Mouse (Mus musculus) gastrocnemius, postnatal 4 days (tissue): Measurements from ENCODE around the gene Cog1. TPM values are rescaled to one million over a fixed set of nuclear protein-coding genes. Genes with fewer than 3 reads are reported as not detected.
A peak's percentile ranks its signal among the peaks of the same experiment; 100 is the strongest.

Experiments
- DNase-seq, 2 experiments: peaks; one replicate each; pipeline ENCODE4 v3.0.0; 2021 to 2022; ENCODE audit warnings: low spot score in 2 of 2, mixed read lengths in 2 of 2
- total RNA-seq, 2 experiments: library from RNA; stranded (reverse); gene quantifications; 2 replicates each; pipeline ENCODE4 v1.2.3; 2021

The Cog1 gene
- total RNA-seq, 2 experiments from 2014 or later: 23.0 to 26.6 TPM

DNA sequence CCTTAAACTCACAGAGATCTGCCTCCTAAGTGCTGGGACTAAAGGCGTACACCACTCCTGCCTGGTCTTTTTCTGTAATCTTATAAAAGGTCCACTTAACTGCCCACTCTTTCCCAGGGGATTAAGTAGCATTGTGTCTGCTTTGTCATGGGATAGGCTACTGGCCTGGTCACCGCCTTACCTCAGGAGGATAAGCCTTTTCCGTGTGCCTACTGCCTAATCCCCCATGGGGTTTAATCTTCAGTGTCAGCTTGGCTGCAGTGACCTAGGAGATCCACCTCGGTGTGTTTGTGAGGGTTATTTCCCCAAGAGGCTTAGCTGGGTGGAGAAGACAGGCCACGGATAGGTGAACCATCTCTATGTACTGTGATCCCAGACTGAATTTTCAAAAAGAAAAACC lies 48.6 kb downstream of the Cog1 start:
- no peak for DNase-seq

DNA sequence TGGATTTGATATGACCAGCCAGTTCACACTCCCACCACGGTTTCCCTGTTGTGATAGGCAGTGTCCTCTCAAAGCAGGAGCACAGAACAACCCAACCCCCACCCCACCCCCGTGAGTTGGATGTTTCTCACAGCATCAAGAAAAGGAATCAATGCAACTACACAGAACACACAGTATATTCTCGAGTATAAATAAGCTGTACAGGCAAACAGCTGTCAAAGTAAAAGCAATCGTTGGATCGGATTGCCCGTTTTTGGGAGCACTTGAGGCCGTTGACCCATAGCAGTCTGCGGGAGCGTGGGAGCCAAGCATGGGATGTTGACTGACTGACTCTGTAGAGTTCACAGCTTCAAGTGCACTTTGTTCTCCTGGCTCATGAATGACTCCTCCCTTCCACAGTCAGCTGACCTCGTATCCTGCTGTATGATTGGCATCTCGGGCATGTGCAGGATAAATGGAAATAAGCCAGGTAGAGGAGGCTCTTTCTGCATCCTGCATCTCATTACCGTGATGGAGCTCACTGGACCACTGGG lies 49.1 kb downstream of the Cog1 start:
- no peak for DNase-seq

DNA sequence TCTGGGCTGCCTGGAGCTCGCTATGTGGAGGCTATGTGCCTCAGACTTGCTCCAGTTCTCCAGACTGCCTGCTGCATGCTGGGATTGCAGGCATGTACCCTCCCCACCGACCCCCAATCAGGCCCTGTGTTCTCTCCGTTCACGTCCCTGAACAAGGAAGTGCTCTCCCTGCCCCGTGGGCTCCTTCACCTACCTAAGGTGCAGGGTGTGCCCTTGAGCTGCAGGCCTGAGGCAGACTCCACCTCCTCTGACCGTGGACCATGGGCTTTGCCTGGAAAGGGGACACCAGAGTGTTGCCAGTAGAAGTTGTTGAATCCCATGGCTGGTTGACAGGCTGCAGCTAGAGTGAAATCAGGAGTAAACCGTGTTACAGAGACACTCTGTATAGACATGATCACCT lies 50.7 kb downstream of the Cog1 start:
- DNase-seq: no peak

DNA sequence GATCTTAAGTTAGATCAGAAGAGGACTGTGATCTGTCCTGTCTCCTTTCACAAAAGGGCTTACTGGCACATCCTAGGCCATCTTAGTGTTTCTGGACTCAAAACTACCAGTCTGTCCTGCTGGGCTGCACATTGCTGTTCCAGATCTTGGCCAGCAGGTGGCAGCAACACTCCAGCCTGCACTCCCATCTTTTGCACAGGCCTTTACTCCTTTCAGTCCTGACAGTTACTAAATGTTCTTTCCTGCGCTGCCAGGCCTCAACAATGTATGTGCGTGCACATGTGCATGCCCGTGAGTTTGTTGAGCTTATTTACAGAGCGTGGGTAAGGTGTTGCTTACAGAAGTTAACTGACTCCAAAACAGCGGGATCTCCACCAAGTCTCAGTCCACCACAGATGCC lies 54.8 kb downstream of the Cog1 start:
- DNase-seq: peak; percentile 57 to 67

DNA sequence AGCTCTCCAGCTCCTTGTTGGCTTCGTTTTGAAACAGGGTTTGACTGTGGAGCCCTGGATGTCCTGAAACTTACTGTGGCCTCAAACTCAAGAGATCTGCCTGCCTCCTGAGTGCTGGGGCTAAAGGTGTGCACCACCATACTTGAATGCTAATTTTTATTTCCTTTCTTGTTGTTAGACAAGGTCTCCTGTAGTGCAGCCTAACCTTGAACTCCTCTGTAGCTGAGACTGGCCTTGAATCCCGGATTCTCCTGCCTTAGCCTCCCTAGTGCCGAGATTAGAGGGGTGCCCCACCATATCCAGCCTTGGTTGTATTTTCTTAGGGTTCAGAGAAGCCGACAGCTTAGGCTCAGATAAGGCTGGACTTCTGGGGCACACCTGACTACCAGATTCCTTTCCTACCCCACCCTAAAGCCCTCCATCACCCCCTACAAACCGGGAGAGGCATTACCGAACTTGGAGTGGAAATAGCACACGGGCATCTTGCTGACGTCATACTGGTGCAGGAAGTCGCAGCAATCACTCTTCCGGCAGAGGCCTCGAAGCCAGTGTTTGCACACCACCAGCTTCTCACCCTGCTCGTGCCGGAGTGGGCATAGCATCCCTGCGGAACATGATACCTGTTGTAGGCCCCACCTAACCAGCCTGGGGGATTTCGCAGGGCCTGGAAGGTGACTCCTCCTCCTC lies 57.1 kb downstream of the Cog1 start:
- DNase-seq: no peak

DNA sequence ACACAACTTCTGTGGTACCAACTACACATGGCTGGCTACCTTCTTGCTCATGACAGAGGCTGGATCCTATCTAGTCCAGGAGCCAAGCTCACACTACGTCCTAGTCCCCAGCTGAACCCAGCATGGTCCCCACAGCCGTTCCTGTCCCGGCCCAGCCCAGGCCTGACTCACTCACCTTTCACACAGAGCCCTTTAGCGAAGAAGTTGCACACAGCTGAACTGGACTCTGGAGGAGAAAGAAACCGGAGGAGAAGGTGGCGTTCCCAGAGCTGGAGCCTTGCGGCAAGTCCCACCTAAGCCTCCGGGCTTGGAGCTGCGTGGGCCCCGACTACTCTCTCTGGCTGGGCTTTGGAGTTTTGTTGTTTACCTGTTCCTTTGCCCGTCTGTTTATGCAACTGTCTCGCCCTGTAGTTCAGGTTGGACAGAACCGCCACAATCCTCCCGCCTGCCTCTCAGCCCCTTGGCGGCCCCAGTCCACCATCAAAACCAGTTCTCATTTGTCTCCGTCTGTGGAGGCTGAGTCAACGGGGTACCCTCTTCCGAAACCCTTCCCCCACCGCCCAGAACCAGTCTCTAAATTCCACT lies 59.8 kb downstream of the Cog1 start:
- no peak for DNase-seq

DNA sequence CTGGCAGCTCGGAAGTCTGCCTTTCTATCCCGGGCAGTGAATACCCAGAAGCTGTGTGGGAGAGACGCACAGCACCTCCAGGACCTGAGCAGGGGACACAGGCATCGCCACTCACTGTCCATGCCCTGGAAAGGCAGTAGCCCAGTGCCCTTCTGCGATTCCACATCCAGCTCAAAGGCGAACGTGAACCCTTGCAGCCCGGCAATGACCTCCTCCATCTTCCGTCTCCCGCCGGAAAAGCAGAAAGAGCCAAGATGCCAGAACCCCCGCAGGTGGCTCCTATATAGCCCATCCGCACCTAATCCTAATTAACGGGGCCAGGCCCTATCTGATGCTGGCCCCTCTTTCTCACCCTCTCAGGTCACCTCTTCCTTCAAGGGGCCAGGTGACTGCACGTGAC lies 60.3 kb downstream of the Cog1 start:
- no peak for DNase-seq

DNA sequence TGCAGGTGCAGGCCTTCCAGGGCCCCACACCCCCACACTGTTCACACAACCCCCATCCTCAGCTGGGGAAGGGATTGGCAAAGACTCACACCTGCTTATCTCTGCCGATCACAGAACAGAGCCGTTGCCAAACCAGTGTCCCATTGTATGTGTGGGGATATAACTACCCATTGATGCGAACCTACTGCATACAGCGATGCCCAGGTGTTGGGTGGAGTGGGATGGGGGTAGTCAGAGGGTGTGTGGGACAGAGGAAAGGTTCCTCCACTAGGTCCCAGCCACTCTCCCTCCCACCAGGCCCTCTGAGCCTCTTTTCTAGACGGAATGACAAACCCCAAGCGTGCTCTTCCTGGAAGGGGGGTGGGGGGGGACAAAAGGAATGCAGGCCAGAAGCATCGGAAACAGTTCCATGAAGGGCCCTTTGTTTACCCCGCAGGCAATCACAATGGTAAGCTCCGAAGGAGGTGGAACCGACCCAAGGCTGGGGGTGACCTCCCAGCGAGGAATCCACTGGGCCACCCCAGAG lies 60.8 kb downstream of the Cog1 start, which contains the start of gene Cpsf4l:
TSS of gene Cpsf4l (minus strand) at position 287 of the 526 bp plus-strand sequence.
- DNase-seq: no peak

DNA sequence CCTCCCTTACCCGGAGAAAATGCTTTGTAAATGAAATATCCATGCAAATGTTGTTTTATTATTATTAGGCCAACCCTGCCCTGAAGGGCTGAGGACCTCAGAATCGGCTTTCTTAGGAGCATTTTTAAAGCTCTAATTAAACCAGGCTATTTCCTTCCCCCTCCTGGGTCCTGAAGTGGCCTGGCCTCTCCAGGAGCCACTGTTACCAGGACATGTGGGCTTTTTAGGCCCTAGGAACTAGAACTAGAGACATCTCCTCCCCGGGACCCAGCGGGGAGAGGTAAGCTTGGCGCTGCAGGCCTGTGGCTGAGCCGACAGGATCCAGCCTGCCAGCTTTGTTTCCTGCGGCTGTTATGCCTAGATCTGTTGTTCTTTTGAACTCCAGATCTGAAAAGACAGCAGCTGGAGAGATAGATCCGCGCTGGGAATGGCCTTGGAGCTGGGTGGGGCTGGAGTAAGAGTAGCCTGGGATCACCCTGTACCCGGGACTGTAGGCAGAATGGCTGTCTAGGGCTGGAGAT lies 61.3 kb downstream of the Cog1 start:
- DNase-seq: no peak

DNA sequence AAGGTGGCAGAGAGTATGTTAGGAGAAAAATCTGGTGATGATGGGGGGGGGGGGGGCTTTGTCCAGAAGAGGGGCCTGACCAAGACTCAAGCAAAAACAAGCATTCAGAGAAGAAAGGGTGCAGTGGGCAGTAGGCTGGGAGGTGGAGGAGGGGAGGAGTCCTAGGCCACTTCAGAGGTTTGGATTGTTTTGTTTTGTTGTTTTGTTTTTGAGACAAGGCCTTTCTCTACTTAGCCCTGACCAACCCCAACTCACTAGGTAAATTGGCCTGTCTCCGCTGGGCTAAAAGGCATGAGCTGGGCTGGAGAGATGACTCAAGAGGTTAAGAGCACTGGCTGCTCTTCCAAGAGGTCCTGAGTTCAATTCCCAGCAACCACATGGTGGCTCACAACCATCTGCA lies 62.1 kb downstream of the Cog1 start:
- no peak for DNase-seq

DNA sequence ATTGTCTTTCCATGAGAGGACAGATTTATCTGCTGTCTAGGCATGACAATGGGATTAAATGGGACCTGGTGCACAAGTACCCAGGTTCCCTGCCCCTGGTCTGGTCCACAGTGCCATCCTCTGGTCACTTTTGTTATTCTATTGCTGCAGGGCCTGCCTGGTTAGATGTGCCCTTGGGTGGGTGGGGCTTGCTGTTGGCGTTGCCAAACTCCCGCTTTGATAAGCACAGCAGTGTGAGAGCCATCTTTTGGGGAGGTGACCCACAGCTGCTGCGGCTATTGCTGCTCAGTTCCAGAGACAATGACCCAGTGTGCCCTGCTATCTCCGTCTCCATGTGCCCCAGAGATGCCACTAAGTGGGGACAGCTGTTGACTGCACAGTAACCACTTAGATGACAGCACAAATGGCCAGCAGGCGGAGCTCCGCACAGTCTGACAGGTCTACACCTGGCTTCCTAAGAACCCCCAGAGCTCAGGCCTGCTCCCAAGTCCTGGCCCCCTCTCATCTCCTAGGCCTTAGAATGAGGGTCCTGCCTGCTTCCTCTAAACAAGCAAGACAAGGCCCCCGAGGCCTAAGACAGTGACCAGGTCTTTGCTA lies 66.2 kb downstream of the Cog1 start:
- no peak for DNase-seq

DNA sequence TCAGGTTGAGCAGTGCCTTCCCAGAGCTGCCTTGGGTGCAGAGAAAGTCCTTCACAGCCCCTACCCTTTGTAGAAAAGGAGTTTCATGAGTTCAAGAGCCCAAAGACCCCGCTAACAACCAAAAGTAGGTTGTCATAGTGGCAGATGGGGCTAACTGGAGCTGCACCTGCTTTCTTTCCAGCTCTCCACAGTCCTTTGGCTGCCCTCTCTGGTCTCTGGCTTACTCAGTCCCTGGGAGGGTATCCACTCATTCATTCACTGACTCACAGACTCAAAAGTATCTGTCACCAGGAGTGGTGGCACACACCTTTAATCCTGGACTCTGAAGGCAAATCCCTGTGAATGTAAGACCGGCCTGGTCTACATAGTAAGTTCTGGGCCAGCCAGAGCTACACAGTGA lies 67.2 kb downstream of the Cog1 start:
- DNase-seq: no peak

Other genes starting within 250 kb of the Cog1 start
- under 1 TPM in 1 of 2 experiments, not detected in 1; 0.13 TPM for gene Sstr2, start 29.8 kb upstream of the Cog1 start, total RNA-seq
- 1 to 10 TPM; 8.2 to 8.9 TPM for gene Slc39a11, start 910 bp downstream of the Cog1 start, total RNA-seq
- 10 to 100 TPM; 29.4 to 31.3 TPM for gene Fam104a, start 35.0 kb downstream of the Cog1 start, total RNA-seq
- 10 to 100 TPM; 11.3 to 16.7 TPM for gene D11Wsu47e, start 35.2 kb downstream of the Cog1 start, total RNA-seq
- gene Cpsf4l, start 60.8 kb downstream of the Cog1 start, total RNA-seq: not detected
- gene Cdc42ep4, start 102.7 kb downstream of the Cog1 start, total RNA-seq: 10 to 100 TPM; 26.3 to 27.5 TPM